Comparison of ENCODE assay signal across 8 mouse cellular contexts in genomic region chr7:68064647-68065362, GRCm38 (mm10).
DNase-seq lines count a peak whose midpoint lies in the region; ATAC-seq and TF ChIP-seq lines count a peak whose summit lies in the region.

No protein-coding gene starts in this region.

- no peak overlapping the region for H3K4me2 ChIP-seq in kidney, postnatal 0 days (ENCODE audit: low read length)

- H3K4me3 ChIP-seq in cerebellum, adult 2 months (replicated peaks; ENCODE audit: insufficient read depth, low read depth, low read length) = no peak overlapping the region
- H3K4me3 ChIP-seq in kidney, postnatal 0 days (replicated peaks; ENCODE audit: low read depth, low read length) = no peak overlapping the region

- no peaks in the 10 kb centered on the region for H3K27me3 ChIP-seq in cerebellum, adult 2 months (ENCODE audit: control insufficient read depth, insufficient read depth, low read length)
- H3K27me3 ChIP-seq in kidney, postnatal 0 days (ENCODE audit: insufficient read depth, low read length) = no peaks in the 10 kb centered on the region

- intact Hi-C loops in gastrocnemius, postnatal 14 days (cut with DNase I; ENCODE audit: low total_unique reads) = no loop called here

- H3K27ac ChIP-seq in cerebellum, adult 2 months (ENCODE audit: insufficient read depth, low read length) = peak overlapping the region; percentile 49; the same call in 1 of the 2 replicates
- H3K27ac ChIP-seq in kidney, postnatal 0 days = peak overlapping the region; percentile 56; the same call in 1 of the 2 replicates

- no peak for TF ChIP-seq CTCF in cerebellum, adult 2 months (IDR thresholded peaks at IDR 0.05; ENCODE audit: borderline replicate concordance, insufficient read depth, low read depth, low read length)
- TF ChIP-seq CTCF in kidney, postnatal 0 days (IDR thresholded peaks at IDR 0.05; ENCODE audit: low read depth) = no peak

- DNase-seq in cerebellum, adult 2 months = no peak
- DNase-seq in cerebellum, postnatal 4 days (ENCODE audit: low spot score in 2 of 2) = no peak
- peak; percentile 33 for DNase-seq in retina, adult 2 months (ENCODE audit: low read depth, low spot score)
- DNase-seq in retina, embryonic 14.5 days (ENCODE audit: low spot score) = no peak
- DNase-seq in kidney, postnatal 0 days (ENCODE audit: low spot score) = peak; percentile 78
- DNase-seq in spleen, postnatal 14 days (ENCODE audit: low spot score in 2 of 2) = no peak
- no peak for DNase-seq in urinary bladder, postnatal 4 days (ENCODE audit: low spot score in 2 of 2)
- DNase-seq in gastrocnemius, postnatal 14 days = no peak

- no peaks in the 10 kb centered on the region for H3K9me3 ChIP-seq in kidney, postnatal 0 days (replicated peaks; ENCODE audit: low read length)

- no peaks in the 10 kb centered on the region for H3K36me3 ChIP-seq in kidney, postnatal 0 days (ENCODE audit: insufficient read depth, low read length)

- peaks cover 32% of the 10 kb centered on the region for H3K4me1 ChIP-seq in cerebellum, adult 2 months (ENCODE audit: control insufficient read depth, insufficient read depth, low read length)
- H3K4me1 ChIP-seq in kidney, postnatal 0 days (replicated peaks; ENCODE audit: insufficient read depth, low read length) = peaks cover 46% of the 10 kb centered on the region

- TF ChIP-seq POLR2A in cerebellum, adult 2 months (IDR thresholded peaks at IDR 0.05; ENCODE audit: borderline replicate concordance, insufficient read depth, low read length) = no peak

- ATAC-seq in kidney, postnatal 0 days (replicated peaks; ENCODE audit: low FRiP score, low read depth) = no peak

- 69% methylated on average over 11 of the region's 11 CpGs for WGBS in cerebellum, adult 2 months
- WGBS in kidney, postnatal 0 days = 26% methylated on average over 11 of the region's 11 CpGs

- no peak overlapping the region for H3K9ac ChIP-seq in kidney, postnatal 0 days (ENCODE audit: low read depth, low read length)

Comparison
In these comparisons a context has a peak if more than half of its experiments do, and no peak if none do; other contexts are left out.
1. DNase-seq: peak in retina, adult 2 months (single experiment) and kidney, postnatal 0 days (single experiment); none in cerebellum, adult 2 months (0 of 2), cerebellum, postnatal 4 days (0 of 2), retina, embryonic 14.5 days (single experiment), spleen, postnatal 14 days (0 of 2), urinary bladder, postnatal 4 days (0 of 2) and gastrocnemius, postnatal 14 days (single experiment).